Mouse (Mus musculus) embryonic facial prominence, embryonic 13.5 days (tissue): ENCODE measurements at regions not wholly inside any gene's neighbourhood (a gene's known extent, or its start where the extent isn't known, plus 50 kb on each side); places are given as distances from the start of the nearest gene placed in this dataset.

Experiments used
- ATAC-seq: fragments of 200-750 bp; cut with Nextera tagmentation; 2 replicates; pipeline ENCODE4 v1.8.0; 2017; ENCODE audit warnings: low read depth; ENCODE audit not compliant: insufficient number of reproducible peaks, insufficient read depth, low FRiP score, low TSS enrichment
- H3K27ac ChIP-seq: fragments of 300-500 bp; sonication (generic); 2 replicates; pipeline ENCODE4 v1.5.1; 2015; ENCODE audit warnings: moderate library complexity, mild to moderate bottlenecking, inconsistent platforms
- H3K27me3 ChIP-seq: fragments of 300-500 bp; sonication (generic); 2 replicates; pipeline ENCODE4 v1.6.1; 2015; ENCODE audit warnings: mild to moderate bottlenecking, inconsistent platforms
- H3K36me3 ChIP-seq: fragments of 300-500 bp; sonication (generic); 2 replicates; pipeline ENCODE4 v1.6.1; 2015; ENCODE audit warnings: mild to moderate bottlenecking, inconsistent platforms
- H3K4me1 ChIP-seq: fragments of 300-500 bp; sonication (generic); 2 replicates; pipeline ENCODE4 v1.6.1; 2015; ENCODE audit warnings: inconsistent platforms
- H3K4me2 ChIP-seq: fragments of 300-500 bp; sonication (generic); 2 replicates; pipeline ENCODE4 v1.6.1; 2015; ENCODE audit warnings: moderate library complexity, mild to moderate bottlenecking, inconsistent platforms
- H3K4me3 ChIP-seq: fragments of 300-500 bp; sonication (generic); 2 replicates; pipeline ENCODE4 v1.5.1; 2015; ENCODE audit warnings: mild to moderate bottlenecking, inconsistent platforms
- H3K9ac ChIP-seq: fragments of 300-500 bp; sonication (generic); 2 replicates; pipeline ENCODE4 v1.6.1; 2015; ENCODE audit warnings: mild to moderate bottlenecking, inconsistent platforms
- H3K9me3 ChIP-seq: fragments of 300-500 bp; sonication (generic); 2 replicates; pipeline ENCODE4 v1.6.1; 2016; ENCODE audit warnings: inconsistent platforms
- WGBS: fragments of 180-500 bp; shearing (Covaris S2); methylation state at CpG from one replicate; pipeline ENCODE4 v1.1.7; 2015; ENCODE audit warnings: mixed read lengths; 5-methylcytosine and 5-hydroxymethylcytosine counted together

DNA sequence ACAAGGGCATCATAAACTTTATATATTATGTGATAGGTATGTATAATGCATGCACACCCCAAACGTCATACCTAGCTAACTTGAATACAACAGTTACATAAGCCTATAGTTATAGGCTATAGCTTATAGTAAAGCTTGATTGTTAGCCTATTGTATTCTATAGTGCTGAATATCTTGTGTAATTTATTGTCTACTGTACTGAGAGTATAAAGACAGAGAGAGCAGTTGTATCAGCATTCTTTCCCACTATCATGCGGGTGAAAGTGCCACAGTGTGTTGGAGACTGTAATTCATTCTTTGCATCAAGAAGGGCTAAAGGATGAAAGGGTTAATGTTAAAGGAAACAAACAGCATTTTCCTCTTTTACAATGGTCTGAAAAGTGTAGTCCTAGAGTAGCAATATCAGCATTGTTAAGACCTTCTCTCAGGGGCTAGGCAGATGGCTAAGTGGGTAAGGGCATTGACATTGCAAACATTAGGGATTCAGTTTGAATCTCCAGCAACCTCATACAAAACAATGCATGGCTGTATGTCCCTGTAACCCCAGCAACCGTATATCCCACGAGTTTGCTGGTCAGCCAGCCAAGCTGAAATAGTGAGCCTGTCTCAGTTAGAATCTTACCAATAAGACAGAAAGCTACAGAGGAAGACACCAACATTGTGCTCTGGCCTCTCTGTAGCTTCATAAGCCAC is 340.8 kb upstream of the Jag1 start:
- ATAC-seq: no peak
- no peaks in the 10 kb centered on the region for H3K36me3 ChIP-seq
- WGBS: 67% methylated on average over 4 of the region's 4 CpGs

DNA sequence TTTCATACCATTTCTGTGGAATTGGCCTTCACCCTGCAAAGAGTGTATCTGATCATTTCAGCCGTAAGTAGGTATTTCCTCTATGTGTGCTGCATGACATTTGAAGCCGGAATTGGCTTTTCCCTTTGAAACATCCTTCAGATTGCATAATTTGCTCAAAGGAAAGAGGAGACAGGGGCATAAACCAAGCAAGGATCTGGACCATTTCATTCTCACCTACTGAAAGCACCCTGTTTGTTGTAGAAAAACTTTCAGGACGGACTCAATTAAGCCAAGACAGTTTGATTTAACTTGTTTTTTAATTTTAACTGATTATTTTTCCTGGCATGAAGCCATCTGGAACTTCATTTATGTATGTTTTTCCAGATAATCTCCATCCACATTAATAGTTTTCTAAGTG is 340.0 kb upstream of the Jag1 start:
- no peak overlapping the region for H3K4me2 ChIP-seq
- ATAC-seq: no peak
- no peaks in the 10 kb centered on the region for H3K9me3 ChIP-seq
- no peak overlapping the region for H3K4me3 ChIP-seq
- H3K4me1 ChIP-seq: no peaks in the 10 kb centered on the region
- H3K36me3 ChIP-seq: no peaks in the 10 kb centered on the region
- no peak overlapping the region for H3K27ac ChIP-seq
- H3K27me3 ChIP-seq: no peaks in the 10 kb centered on the region
- H3K9ac ChIP-seq: no peak overlapping the region
- 74% methylated on average over 3 of the region's 3 CpGs for WGBS

More for the DNA sequence above, 340.8 kb upstream of the Jag1 start:
- Histone ChIP-seq H3K4me3 (no peak overlapping the region), H3K4me2 (no peak overlapping the region), H3K4me1 (no peaks in the 10 kb centered on the region), H3K27ac (no peak overlapping the region), H3K9me3 (no peaks in the 10 kb centered on the region), H3K27me3 (no peaks in the 10 kb centered on the region), H3K9ac (no peak overlapping the region)

DNA sequence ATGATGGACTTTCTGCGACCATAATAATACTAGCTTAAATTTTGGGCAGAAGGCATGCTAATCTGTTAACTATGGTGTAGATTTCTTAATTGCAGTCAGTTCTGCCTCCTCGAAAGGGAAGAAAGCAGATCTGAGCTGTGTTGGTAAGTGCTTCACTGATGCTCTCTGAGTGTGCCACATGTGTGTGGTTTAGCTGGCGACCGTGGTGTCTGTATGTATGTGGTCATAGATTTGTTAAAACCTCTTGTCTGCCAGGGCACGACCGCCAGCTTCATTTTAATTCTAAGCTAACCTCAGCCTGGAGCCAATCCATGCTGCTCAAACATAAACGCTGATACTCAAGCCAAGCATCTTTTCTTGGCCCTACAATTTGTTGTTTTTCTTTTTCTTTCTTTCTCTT is 330.5 kb upstream of the Jag1 start:
- no peak overlapping the region for H3K9ac ChIP-seq
- no peaks in the 10 kb centered on the region for H3K9me3 ChIP-seq
- H3K4me3 ChIP-seq: no peak overlapping the region
- WGBS: 70% methylated on average over 7 of the region's 7 CpGs
- no peaks in the 10 kb centered on the region for H3K27me3 ChIP-seq
- H3K4me2 ChIP-seq: no peak overlapping the region
- ATAC-seq: no peak
- H3K36me3 ChIP-seq: no peaks in the 10 kb centered on the region
- no peak overlapping the region for H3K27ac ChIP-seq
- H3K4me1 ChIP-seq: no peaks in the 10 kb centered on the region

DNA sequence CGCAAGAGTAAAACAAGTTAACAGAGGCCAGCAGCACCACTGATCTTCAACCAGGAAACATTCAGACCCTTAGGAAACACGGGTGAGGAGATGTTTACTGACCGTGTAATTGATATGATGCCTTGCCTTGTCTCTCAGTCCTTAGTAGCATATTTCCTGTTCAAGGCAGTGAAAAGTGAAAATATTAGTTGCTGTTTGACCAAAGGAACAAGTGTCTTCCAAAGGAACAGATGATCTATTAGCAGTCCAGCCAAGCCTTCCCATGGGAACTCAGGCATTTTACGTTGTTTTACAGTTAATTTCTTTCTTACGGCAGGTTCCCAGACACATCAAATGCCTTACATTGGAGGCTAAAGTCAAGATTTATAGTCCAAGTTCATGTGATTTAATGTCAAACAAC is 321.3 kb upstream of the Jag1 start:
- H3K27ac ChIP-seq: no peak overlapping the region
- peaks cover 7% of the 10 kb centered on the region for H3K4me1 ChIP-seq
- WGBS: 76% methylated on average over 5 of the region's 5 CpGs
- H3K4me2 ChIP-seq: no peak overlapping the region
- H3K9ac ChIP-seq: no peak overlapping the region
- no peaks in the 10 kb centered on the region for H3K9me3 ChIP-seq
- H3K4me3 ChIP-seq: no peak overlapping the region
- H3K36me3 ChIP-seq: no peaks in the 10 kb centered on the region
- no peak for ATAC-seq
- no peaks in the 10 kb centered on the region for H3K27me3 ChIP-seq

DNA sequence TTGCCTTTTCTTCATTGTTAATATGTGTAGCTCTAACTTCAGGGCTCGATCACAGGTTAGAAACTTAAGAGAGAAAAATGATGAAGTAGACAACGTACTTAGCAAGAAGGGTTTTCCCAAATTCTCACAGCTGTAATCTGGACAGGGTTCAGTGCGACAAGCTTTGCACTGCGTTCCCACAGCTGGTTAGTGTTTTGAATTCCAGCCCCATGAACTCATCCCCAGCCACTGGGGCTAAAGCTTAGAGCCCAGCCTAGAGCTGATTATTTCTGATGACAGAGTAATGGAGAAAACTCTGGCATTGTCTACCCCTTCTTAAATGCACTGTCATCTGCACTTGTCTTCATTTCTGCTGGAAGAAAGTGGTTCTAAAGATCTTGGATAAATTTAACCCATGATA is 319.7 kb upstream of the Jag1 start:
- H3K27ac ChIP-seq: no peak overlapping the region
- H3K4me2 ChIP-seq: no peak overlapping the region
- no peak for ATAC-seq
- 47% methylated on average over 4 of the region's 4 CpGs for WGBS
- no peaks in the 10 kb centered on the region for H3K27me3 ChIP-seq
- no peak overlapping the region for H3K4me3 ChIP-seq
- peaks cover 8% of the 10 kb centered on the region for H3K4me1 ChIP-seq
- no peak overlapping the region for H3K9ac ChIP-seq
- H3K36me3 ChIP-seq: no peaks in the 10 kb centered on the region
- no peaks in the 10 kb centered on the region for H3K9me3 ChIP-seq

DNA sequence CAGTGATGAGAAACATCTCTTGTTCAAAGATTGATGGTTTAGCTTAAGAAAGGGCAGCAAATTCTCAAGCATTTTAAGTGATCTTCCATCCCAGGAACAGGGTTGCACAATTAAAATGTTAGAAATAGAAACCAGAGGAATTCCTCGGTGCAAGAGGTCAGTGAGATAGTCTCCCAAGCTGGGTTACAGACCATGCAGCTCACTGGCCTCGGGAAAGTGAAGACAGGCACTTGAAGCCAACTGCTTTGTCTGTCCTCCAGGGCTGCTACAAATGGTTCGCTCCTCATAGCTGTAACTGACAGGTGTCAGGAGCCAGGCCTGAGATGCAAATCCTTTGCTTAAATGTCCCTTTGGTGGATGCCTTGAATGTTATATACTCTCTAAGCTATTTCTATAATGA is 306.2 kb upstream of the Jag1 start:
- Histone ChIP-seq H3K4me2 (no peak overlapping the region), H3K4me1 (no peaks in the 10 kb centered on the region), H3K9ac (no peak overlapping the region), H3K4me3 (no peak overlapping the region), H3K9me3 (no peaks in the 10 kb centered on the region), H3K36me3 (no peaks in the 10 kb centered on the region), H3K27me3 (no peaks in the 10 kb centered on the region), H3K27ac (no peak overlapping the region)
- ATAC-seq: no peak
- 76% methylated on average over 3 of the region's 3 CpGs for WGBS

DNA sequence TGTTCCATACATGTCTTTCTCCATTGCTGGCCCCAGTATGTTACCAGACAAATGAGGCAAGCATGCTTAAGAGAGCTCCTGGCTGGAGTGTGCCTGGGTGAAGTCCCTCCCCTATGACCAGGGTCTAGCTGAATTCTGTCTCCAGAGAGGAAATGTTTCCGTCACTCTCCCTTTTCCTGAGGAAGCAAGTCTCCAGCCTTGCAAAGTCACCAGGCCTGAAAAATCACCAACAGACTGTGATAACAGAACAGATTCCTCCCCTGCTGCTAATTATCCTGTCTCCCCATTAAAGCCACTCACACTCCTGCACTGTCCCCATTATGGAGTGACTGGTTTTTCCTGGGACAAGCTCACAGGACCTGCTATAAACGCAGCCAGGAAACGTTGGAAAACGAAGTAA is 303.2 kb upstream of the Jag1 start:
- WGBS: 63% methylated on average over 4 of the region's 4 CpGs
- no peaks in the 10 kb centered on the region for H3K36me3 ChIP-seq
- H3K4me3 ChIP-seq: no peak overlapping the region
- H3K9ac ChIP-seq: no peak overlapping the region
- H3K27me3 ChIP-seq: no peaks in the 10 kb centered on the region
- H3K9me3 ChIP-seq: no peaks in the 10 kb centered on the region
- no peaks in the 10 kb centered on the region for H3K4me1 ChIP-seq
- no peak overlapping the region for H3K27ac ChIP-seq
- no peak overlapping the region for H3K4me2 ChIP-seq
- no peak for ATAC-seq

DNA sequence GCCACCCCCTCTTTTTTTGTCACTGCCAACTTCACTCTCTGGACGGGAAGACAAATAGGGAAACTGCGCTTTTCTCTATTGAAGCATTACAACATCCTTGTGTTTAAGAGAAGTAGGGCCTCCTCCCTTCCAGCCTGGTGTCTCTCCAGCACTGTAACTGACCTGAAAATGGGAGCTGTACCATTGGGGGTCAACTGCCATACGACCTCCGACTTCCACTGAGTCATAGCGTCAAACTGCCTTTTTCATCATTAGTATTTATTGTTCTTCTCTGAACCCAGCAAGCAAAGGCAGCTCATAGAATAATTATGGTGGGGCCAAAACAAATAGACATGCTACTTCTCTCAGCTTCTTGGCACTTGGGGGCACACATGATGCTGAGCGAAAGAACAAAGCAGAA is 301.2 kb upstream of the Jag1 start:
- H3K9ac ChIP-seq: no peak overlapping the region
- H3K27me3 ChIP-seq: no peaks in the 10 kb centered on the region
- no peak overlapping the region for H3K4me2 ChIP-seq
- WGBS: 89% methylated on average over 6 of the region's 6 CpGs
- H3K9me3 ChIP-seq: no peaks in the 10 kb centered on the region
- no peak for ATAC-seq
- H3K4me1 ChIP-seq: no peaks in the 10 kb centered on the region
- H3K36me3 ChIP-seq: no peaks in the 10 kb centered on the region
- no peak overlapping the region for H3K27ac ChIP-seq
- no peak overlapping the region for H3K4me3 ChIP-seq

DNA sequence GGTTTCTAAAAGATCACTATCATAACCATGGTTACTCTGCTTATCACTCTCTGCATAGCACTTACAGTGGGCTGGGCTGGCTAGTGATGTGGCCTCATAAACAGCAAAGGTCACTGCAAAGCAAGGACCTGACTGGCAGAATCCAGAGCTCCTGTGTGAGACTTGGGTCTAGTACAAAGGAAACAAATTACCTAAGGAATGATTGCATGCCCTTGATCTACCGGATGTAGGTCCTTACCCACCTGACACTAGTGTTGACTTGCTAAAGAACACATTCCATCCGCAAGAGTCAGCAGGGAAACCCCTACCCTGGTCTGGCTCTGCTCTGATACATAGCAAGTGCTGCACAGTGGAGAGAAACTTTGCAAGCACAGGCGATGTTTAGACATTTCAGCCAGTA is 297.0 kb upstream of the Jag1 start:
- H3K9ac ChIP-seq: no peak overlapping the region
- H3K27me3 ChIP-seq: no peaks in the 10 kb centered on the region
- H3K9me3 ChIP-seq: no peaks in the 10 kb centered on the region
- no peaks in the 10 kb centered on the region for H3K4me1 ChIP-seq
- H3K36me3 ChIP-seq: no peaks in the 10 kb centered on the region
- no peak overlapping the region for H3K27ac ChIP-seq
- 70% methylated on average over 3 of the region's 3 CpGs for WGBS
- no peak overlapping the region for H3K4me2 ChIP-seq
- H3K4me3 ChIP-seq: no peak overlapping the region
- ATAC-seq: no peak

DNA sequence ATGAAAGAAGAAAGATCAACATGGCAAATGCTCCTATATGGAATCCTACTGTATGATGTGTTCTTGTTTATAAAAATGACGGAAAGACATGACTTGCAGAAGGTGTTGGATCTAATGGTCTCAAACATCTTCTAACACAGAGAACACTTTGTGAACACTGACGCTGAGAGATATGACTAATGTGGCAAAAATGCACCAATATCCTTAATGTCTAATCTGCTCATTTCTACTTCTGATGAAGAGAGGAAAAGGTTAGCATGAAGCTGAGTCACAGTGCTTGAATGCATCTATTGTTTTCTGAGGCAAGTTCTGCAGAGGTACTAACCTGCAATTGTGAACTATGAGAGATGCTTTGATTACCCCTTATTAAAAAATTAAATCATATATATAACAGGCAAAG is 293.2 kb upstream of the Jag1 start:
- H3K4me1 ChIP-seq: no peaks in the 10 kb centered on the region
- ATAC-seq: no peak
- H3K4me2 ChIP-seq: no peak overlapping the region
- no peaks in the 10 kb centered on the region for H3K27me3 ChIP-seq
- H3K36me3 ChIP-seq: no peaks in the 10 kb centered on the region
- H3K9ac ChIP-seq: no peak overlapping the region
- H3K4me3 ChIP-seq: no peak overlapping the region
- H3K9me3 ChIP-seq: no peaks in the 10 kb centered on the region
- 80% methylated on average over 2 of the region's 2 CpGs for WGBS
- no peak overlapping the region for H3K27ac ChIP-seq

DNA sequence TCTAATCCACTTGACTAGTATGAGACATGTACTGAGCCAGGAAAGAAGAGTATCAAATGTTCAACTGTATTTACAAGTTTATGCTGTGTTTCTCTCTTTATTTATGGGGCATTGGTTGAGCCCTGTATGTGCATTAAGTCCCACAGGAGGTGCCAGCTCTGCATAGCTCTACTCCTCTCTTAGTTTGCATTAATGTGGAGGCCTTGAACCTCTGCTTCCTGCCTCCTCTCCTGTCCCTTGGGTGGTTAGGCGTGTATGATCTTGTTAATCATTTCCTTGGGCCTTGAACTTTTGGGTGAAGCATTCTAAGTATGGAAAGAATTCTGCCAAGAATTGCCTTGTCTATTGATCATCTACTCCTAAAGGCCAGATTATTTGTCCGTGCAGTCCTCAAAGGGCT is 291.9 kb upstream of the Jag1 start:
- WGBS: 73% methylated on average over 2 of the region's 2 CpGs

DNA sequence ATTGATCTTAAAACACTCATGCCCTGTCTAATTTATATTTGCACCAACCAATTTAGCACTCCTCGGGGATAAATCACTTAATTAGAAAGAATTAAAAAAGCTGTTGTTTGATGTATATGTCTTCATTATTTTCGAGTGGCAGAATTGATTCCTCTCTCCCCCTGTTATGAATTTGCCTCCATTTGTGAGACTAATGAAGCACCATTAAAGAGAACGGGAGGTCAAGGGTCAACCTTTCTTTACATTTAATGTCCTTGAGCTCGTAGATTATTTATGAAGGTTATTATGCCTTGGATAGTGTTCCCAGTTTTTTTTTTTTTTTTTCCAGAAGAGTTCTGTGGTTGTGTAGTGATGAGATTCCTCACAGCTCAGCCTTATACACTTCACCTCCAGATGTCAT is 277.0 kb upstream of the Jag1 start:
- WGBS: 70% methylated on average over 4 of the region's 4 CpGs
- Histone ChIP-seq H3K27me3 (no peaks in the 10 kb centered on the region), H3K9ac (no peak overlapping the region), H3K4me3 (no peak overlapping the region), H3K4me1 (no peaks in the 10 kb centered on the region), H3K4me2 (no peak overlapping the region), H3K36me3 (no peaks in the 10 kb centered on the region), H3K27ac (no peak overlapping the region), H3K9me3 (no peaks in the 10 kb centered on the region)
- ATAC-seq: no peak

More for the DNA sequence above, 291.9 kb upstream of the Jag1 start:
- no peak overlapping the region for H3K9ac ChIP-seq
- no peaks in the 10 kb centered on the region for H3K36me3 ChIP-seq
- H3K4me2 ChIP-seq: no peak overlapping the region
- H3K27ac ChIP-seq: no peak overlapping the region
- no peaks in the 10 kb centered on the region for H3K4me1 ChIP-seq
- H3K9me3 ChIP-seq: no peaks in the 10 kb centered on the region
- H3K27me3 ChIP-seq: no peaks in the 10 kb centered on the region
- H3K4me3 ChIP-seq: no peak overlapping the region
- ATAC-seq: no peak

DNA sequence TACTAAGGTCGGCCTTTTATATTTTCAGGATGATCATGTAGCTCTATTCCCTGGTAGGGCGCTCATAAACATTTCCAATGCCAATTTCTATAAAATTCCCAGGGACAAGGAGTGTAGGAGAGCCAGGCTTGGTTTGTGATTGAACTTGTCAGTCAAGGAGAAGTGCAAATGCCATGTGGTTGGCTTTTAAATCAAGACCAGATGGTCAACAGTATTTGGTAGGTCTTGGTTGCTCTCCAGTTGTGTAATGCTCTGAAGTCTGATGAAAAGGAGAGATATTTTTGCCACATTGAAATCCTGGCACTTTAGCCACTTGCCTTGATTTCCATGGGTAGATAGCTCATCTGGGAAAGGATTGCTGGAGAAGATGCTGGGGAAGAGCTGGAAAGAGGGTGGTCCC is 263.4 kb upstream of the Jag1 start:
- Histone ChIP-seq H3K27me3 (no peaks in the 10 kb centered on the region), H3K36me3 (no peaks in the 10 kb centered on the region), H3K27ac (no peak overlapping the region), H3K4me2 (no peak overlapping the region), H3K4me3 (no peak overlapping the region), H3K9me3 (no peaks in the 10 kb centered on the region), H3K9ac (no peak overlapping the region), H3K4me1 (peaks cover 19% of the 10 kb centered on the region)
- no peak for ATAC-seq
- 73% methylated on average over 2 of the region's 2 CpGs for WGBS
